Mouse (Mus musculus) right cerebral cortex, postnatal 10 days (tissue): Measurements from ENCODE around the gene Phlpp1.

ENCODE experiments used
- DNase-seq, 2 experiments: peaks; one replicate each; pipeline ENCODE4 v3.0.0; 2021; ENCODE audit warnings: low spot score in 2 of 2

Gene Phlpp1

DNA sequence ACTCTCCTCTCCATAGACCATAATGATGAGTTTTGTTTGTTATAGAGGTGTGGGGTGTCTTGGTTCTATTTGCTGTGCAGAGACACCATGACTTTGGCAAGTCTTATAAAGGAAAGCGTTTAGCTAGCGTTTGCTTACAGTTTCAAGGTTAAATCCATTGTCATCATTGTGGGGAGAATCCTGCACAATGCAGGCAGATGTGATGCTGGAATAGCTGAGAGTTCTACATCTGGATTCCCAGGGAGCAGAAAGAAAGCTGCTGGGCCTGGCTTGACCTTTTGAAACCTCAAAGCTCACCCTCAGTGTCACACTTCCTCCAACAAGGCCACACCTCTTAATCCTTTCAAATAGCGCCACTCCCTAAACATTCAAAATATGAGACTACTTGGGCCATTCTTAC is 7.4 kb upstream of the Phlpp1 start:
- no peak for DNase-seq

GRCm38 (mm10) chr1:106168001-106168400 is 3.6 kb upstream of the Phlpp1 start:
- no peak for DNase-seq

- no peak for DNase-seq
These were observed 2.8 kb upstream of the Phlpp1 start for GRCm38 (mm10) chr1:106168801-106169200.

DNA sequence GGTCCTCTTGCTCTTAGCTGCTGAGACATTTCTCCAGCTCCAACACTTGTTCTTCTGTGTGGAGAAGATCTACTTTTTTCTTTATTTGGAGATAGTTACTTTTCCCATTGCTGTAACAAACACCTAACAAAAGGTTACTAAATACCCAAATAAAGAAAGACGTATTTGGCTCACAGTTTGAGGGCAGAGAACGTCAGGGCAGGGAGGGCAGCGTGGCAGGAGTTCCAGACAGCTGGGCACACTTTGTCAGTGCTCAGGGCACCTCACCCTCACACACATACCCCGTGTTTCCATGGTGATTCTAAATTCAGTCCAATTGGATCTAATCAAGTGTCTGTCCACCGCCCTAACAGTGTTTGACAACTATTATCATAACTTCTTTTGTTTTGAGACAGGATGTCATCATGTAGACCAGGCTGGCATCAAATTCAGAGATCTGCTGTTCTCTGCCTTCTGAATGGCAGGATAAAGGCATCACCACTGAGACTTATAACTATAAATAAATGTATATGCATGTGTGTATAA is 1.7 kb upstream of the Phlpp1 start:
- DNase-seq: no peak

DNA sequence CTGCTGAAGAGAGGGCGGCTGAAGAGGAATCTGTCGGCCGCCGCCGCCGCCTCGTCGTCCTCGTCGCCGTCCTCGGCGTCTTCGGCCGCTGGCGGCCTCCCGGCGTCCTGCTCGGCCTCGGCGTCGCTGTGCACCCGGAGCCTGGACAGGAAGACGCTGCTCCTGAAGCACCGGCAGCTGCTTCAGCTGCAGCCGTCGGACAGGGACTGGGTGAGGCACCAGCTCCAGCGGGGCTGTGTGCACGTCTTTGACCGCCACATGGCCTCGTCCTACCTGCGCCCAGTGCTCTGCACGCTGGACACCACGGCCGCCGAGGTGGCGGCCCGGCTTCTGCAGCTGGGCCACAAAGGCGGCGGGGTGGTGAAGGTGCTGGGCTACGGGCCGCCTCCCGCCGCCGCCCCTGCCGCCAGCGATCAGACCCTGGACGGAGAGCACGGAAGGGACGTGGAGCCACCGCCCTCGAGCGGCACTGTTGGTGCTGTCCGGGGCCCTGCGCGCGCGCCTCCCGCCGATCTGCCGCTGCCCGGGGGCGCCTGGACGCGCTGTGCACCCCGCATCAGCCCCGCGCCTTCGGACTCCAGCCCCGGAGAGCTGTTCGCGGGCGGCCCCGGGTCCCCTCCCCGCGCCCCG is 864 bp downstream of the Phlpp1 start:
- DNase-seq: peak; percentile 43 to 58

DNA sequence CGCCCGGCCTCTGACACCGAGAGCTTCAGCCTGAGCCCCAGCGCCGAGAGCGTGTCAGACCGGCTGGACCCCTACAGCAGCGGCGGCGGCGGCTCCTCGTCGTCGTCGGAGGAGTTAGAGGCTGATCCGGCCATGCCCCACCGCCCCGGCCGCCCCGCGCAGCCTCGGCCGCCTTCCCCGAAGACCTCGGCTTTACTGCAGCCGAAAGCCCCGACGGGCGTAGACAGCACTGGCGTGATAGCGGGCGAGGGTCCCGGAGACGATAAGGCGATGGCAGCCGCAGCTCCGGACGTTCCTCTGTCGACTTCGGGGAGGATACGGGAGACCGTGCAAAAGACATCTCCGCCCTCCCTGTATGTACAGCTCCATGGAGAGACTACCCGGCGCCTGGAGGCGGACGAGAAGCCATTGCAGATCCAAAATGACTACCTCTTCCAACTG is 1.4 kb downstream of the Phlpp1 start:
- DNase-seq: peak; percentile 44 to 52

- no peak for DNase-seq
These were observed 2.1 kb downstream of the Phlpp1 start for GRCm38 (mm10) chr1:106173621-106174156.

DNA sequence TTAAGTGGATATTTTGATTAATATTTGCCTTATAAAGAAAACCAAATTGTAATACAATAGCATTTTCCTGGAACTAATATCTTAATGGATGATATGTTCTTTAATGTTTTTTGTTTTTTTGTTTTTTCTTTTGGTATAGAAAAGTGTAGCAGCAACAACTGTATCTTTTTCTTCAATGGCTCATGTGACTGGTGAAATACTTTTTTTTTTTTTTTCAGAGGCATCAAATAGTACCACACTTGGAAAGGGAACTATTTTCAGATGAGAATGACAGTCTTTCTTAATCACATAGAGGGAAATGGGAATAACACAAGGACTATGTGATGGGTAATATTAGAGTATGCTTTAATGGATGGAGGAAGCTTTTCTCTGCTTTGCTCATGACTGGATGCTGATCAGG is 3.0 kb downstream of the Phlpp1 start:
- DNase-seq: no peak

DNA sequence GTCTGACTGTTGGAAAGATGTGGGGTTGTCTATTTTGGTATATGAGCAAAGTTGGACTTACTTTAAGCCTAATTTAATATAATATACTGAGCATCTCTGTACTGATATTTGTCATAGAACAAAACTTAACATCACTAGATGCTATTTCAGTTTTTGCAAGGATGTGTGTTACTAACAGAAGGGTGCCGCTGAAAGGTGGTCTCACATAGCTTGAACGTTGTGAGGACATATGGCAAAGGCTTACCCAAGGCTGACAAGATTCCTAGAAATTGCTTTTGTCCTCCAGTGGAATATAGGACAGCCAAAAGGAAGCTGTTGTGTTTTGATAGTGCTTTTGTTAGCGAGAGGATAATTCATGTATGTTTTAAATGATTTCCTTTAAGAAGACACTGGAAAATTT is 3.8 kb downstream of the Phlpp1 start:
- DNase-seq: no peak

GRCm38 (mm10) chr1:106176791-106177190 is 5.2 kb downstream of the Phlpp1 start:
- DNase-seq: no peak

- no peak for DNase-seq
These were observed 6.6 kb downstream of the Phlpp1 start for GRCm38 (mm10) chr1:106177868-106178790.

DNA sequence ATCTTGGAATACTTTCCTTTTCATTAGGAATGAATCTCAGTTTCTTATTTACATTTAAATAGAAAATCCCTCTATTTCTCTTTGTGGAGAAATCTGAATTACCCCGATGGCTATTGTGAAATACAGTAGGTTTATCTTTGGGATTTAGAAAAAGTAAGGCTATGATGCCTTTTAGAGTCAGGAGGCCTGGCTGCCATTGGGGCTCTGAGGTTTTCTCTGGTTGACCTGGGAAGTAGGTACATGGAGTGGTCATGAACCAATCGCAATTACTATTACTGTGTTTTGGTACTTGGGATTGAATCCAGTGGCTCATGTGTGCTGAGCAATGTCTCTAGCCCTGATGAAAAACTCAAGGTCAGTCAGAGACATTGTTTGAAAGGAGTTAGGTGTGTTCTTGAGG is 12.1 kb downstream of the Phlpp1 start:
- DNase-seq: no peak

DNA sequence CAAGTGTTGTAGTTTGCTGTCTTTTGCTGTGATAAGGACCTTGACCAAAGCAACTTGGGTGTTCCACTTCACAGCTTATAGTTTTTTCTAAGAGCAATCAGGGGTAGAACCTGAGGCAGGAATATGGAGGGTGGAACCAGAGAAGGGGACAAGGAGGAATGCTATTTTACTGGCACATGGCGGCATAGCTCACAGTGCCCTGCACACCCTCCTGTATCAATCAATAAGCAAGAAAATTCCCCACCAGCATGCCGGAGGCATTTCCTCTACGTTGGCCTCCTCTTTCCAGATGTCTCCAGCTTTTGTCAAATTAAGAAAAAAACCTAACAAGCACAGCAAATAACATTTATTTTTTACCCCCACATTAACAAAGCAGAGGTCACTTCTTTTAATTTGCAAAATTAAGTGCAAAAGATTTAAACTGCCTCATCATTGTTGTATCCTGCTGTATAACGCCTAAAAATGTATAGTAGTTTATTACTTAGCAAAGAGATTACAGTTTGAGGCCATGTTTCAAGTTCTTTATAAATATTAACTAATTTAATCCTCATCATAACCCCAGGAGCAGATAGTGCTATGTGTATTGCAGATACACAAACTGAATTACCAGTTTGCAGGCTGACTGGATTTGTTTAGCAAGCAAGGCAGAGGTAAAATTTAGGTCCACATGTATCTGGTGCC is 13.4 kb downstream of the Phlpp1 start:
- DNase-seq: no peak

- DNase-seq: no peak
These were observed 13.9 kb downstream of the Phlpp1 start for GRCm38 (mm10) chr1:106185461-106185924.

GRCm38 (mm10) chr1:106186062-106186461 is 14.5 kb downstream of the Phlpp1 start:
- no peak for DNase-seq

GRCm38 (mm10) chr1:106187480-106187879 is 15.9 kb downstream of the Phlpp1 start:
- DNase-seq: no peak

- no peak for DNase-seq
These were observed 17.2 kb downstream of the Phlpp1 start for GRCm38 (mm10) chr1:106188756-106189155.

- no peak for DNase-seq
These were observed 17.8 kb downstream of the Phlpp1 start for GRCm38 (mm10) chr1:106189311-106189710.

DNA sequence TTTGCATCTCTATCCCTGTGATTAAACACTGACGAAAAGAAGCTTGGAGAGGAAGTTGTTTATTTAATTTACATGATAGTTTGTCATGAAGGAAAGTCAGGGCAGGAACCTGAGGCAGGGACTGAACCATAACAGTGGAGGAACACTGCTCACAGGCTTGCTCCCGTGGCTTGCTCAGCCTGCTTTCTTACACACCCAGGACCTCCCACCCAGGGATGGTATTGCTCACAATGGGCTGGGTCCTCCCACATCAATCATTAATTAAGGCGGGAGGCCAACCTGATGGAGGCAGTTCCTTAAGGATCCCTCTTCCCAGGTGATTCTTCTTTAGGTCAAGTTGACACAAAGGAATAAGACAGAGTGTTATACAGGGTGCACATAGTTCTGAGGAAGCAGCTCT is 19.1 kb downstream of the Phlpp1 start:
- no peak for DNase-seq

GRCm38 (mm10) chr1:106191885-106192284 is 20.3 kb downstream of the Phlpp1 start:
- no peak for DNase-seq

- no peak for DNase-seq
These were observed 21.4 kb downstream of the Phlpp1 start for GRCm38 (mm10) chr1:106192864-106193470.
